Mouse (Mus musculus) neural tube, embryonic 14.5 days (tissue): ENCODE measurements around the gene Ctnnbip1. TPM values are rescaled to one million over a fixed set of nuclear protein-coding genes. Genes with fewer than 3 reads are reported as not detected.

Source experiments
- ATAC-seq: fragments of 200-750 bp; cut with Nextera tagmentation; 2 replicates; pipeline ENCODE4 v1.8.0; 2017; ENCODE audit warnings: low read depth, mild to moderate bottlenecking, moderate TSS enrichment, moderate library complexity
- H3K27ac ChIP-seq: fragments of 300-500 bp; sonication (generic); 2 replicates; pipeline ENCODE4 v1.5.1; 2014; ENCODE audit warnings: low read depth, mild to moderate bottlenecking, control low read depth, low read length, moderate library complexity, mixed read lengths
- H3K27me3 ChIP-seq: fragments of 300-500 bp; sonication (generic); 2 replicates; pipeline ENCODE4 v1.6.1; 2014; ENCODE audit warnings: low read length; ENCODE audit not compliant: control insufficient read depth, insufficient read depth
- H3K36me3 ChIP-seq: fragments of 300-500 bp; sonication (generic); 2 replicates; pipeline ENCODE4 v1.6.1; 2014; ENCODE audit warnings: low read length, mixed read lengths; ENCODE audit not compliant: control insufficient read depth, insufficient read depth
- H3K4me1 ChIP-seq: fragments of 300-500 bp; sonication (generic); 2 replicates; pipeline ENCODE4 v1.6.1; 2014; ENCODE audit warnings: low read length; ENCODE audit not compliant: control insufficient read depth, insufficient read depth
- H3K4me2 ChIP-seq: fragments of 300-500 bp; sonication (generic); 2 replicates; pipeline ENCODE4 v1.6.1; 2014; ENCODE audit warnings: mild to moderate bottlenecking, low read depth, low read length, control low read depth
- H3K4me3 ChIP-seq: fragments of 300-500 bp; sonication (generic); 2 replicates; pipeline ENCODE4 v1.5.1; 2014; ENCODE audit warnings: low read depth, low read length, control low read depth, mixed read lengths
- H3K9ac ChIP-seq: fragments of 300-500 bp; sonication (generic); replicated peaks from 2 replicates; pipeline ENCODE4 v1.6.1; 2014; ENCODE audit warnings: low read depth, mild to moderate bottlenecking, control low read depth, low read length, mixed read lengths
- H3K9me3 ChIP-seq: fragments of 300-500 bp; sonication (generic); 2 replicates; pipeline ENCODE4 v1.6.1; 2016; ENCODE audit warnings: low read length; ENCODE audit not compliant: control insufficient read depth
- WGBS: fragments of 180-500 bp; shearing (Covaris S2); extraction: QIAGEN DNeasy Blood & Tissue Kit; methylation state at CpG from one replicate; pipeline ENCODE4 v1.1.7; 2014; 5-methylcytosine and 5-hydroxymethylcytosine counted together
- polyA plus RNA-seq: library from polyadenylated mRNA; unstranded; fragments of >200 nt; fragmentation: Nextera tagmentation; extraction: Ambion mirVana; gene quantifications from 2 replicates; pipeline ENCODE4 v1.2.1, GENCODE M21; 2014

Ctnnbip1 gene
- polyA plus RNA-seq, 1 experiment from 2014 or later, result 98.0 TPM

GRCm38 (mm10) chr4:149578831-149579230 lies 60.8 kb downstream of the Ctnnbip1 start:
- Histone ChIP-seq H3K27ac (no peak overlapping the region), H3K36me3 (no peaks in the 10 kb centered on the region), H3K9ac (no peak overlapping the region), H3K4me1 (peaks cover 8% of the 10 kb centered on the region), H3K27me3 (no peaks in the 10 kb centered on the region), H3K4me3 (no peak overlapping the region), H3K9me3 (no peaks in the 10 kb centered on the region), H3K4me2 (no peak overlapping the region)
- 30% methylated on average over 7 of the region's 7 CpGs for WGBS
- ATAC-seq, result no peak

- H3K4me3 ChIP-seq, result no peak overlapping the region
- H3K9ac ChIP-seq, result no peak overlapping the region
- H3K27me3 ChIP-seq, result no peaks in the 10 kb centered on the region
- peaks cover 14% of the 10 kb centered on the region; the same call in 1 of the 2 replicates for H3K4me1 ChIP-seq
- no peaks in the 10 kb centered on the region for H3K36me3 ChIP-seq
- H3K27ac ChIP-seq, result no peak overlapping the region
- 81% methylated on average over 8 of the region's 8 CpGs for WGBS
- no peaks in the 10 kb centered on the region for H3K9me3 ChIP-seq
- peak overlapping the region; percentile 98; the same call in 1 of the 2 replicates for H3K4me2 ChIP-seq
- ATAC-seq, result no peak
These were observed 67.2 kb downstream of the Ctnnbip1 start for GRCm38 (mm10) chr4:149585236-149585635.

- H3K9ac ChIP-seq, result peak within 1 kb of the TSS; percentile 95
- peak within 1 kb of the TSS; percentile 86 for H3K4me3 ChIP-seq
- peak; percentile 83 for ATAC-seq
- H3K27me3 ChIP-seq, result no peaks in the 10 kb centered on the region
- H3K27ac ChIP-seq, result peak within 1 kb of the TSS; percentile 87
- H3K9me3 ChIP-seq, result no peaks in the 10 kb centered on the region
- under 1% methylated on average over 45 of the region's 103 CpGs for WGBS
- peak within 1 kb of the TSS; percentile 98 for H3K4me2 ChIP-seq
- no peaks in the 10 kb centered on the region for H3K36me3 ChIP-seq
- H3K4me1 ChIP-seq, result peaks cover 14% of the 10 kb centered on the region; the same call in 1 of the 2 replicates
These were observed 68.2 kb downstream of the Ctnnbip1 start, which contains the start of gene Clstn1 for GRCm38 (mm10) chr4:149586044-149586782. TSS of gene Clstn1 (plus strand) at chr4:149586468.

GRCm38 (mm10) chr4:149586783-149587595 lies 69.0 kb downstream of the Ctnnbip1 start:
- WGBS, result under 1% methylated on average over 69 of the region's 72 CpGs

GRCm38 (mm10) chr4:149587596-149588168 lies 69.6 kb downstream of the Ctnnbip1 start:
- 3% methylated on average over 24 of the region's 24 CpGs for WGBS
- H3K4me1 ChIP-seq, result peaks cover 17% of the 10 kb centered on the region; the same call in 1 of the 2 replicates
- H3K4me3 ChIP-seq, result peak overlapping the region; percentile 86
- peak overlapping the region; percentile 98 for H3K4me2 ChIP-seq
- no peaks in the 10 kb centered on the region for H3K36me3 ChIP-seq
- H3K27ac ChIP-seq, result peak overlapping the region; percentile 87; the same call in 1 of the 2 replicates
- H3K9ac ChIP-seq, result peak overlapping the region; percentile 95
- H3K27me3 ChIP-seq, result no peaks in the 10 kb centered on the region
- no peaks in the 10 kb centered on the region for H3K9me3 ChIP-seq
- ATAC-seq, result peak; percentile 39; the same call in 1 of the 2 replicates

More at GRCm38 (mm10) chr4:149586783-149587595, 69.0 kb downstream of the Ctnnbip1 start:
- H3K27ac ChIP-seq, result peak overlapping the region; percentile 87
- peak; percentile 69 for ATAC-seq
- H3K9me3 ChIP-seq, result no peaks in the 10 kb centered on the region
- H3K4me2 ChIP-seq, result peak overlapping the region; percentile 98
- H3K27me3 ChIP-seq, result no peaks in the 10 kb centered on the region
- peaks cover 15% of the 10 kb centered on the region; the same call in 1 of the 2 replicates for H3K4me1 ChIP-seq
- H3K36me3 ChIP-seq, result no peaks in the 10 kb centered on the region
- H3K4me3 ChIP-seq, result peak overlapping the region; percentile 86
- H3K9ac ChIP-seq, result peak overlapping the region; percentile 95

- no peak for ATAC-seq
- no peak overlapping the region for H3K4me2 ChIP-seq
- no peaks in the 10 kb centered on the region for H3K27me3 ChIP-seq
- peaks cover 17% of the 10 kb centered on the region; the same call in 1 of the 2 replicates for H3K4me1 ChIP-seq
- no peaks in the 10 kb centered on the region for H3K9me3 ChIP-seq
- H3K4me3 ChIP-seq, result no peak overlapping the region
- 87% methylated on average over 1 of the region's 1 CpGs for WGBS
- H3K9ac ChIP-seq, result no peak overlapping the region
- H3K36me3 ChIP-seq, result no peaks in the 10 kb centered on the region
- no peak overlapping the region for H3K27ac ChIP-seq
These were observed 72.2 kb downstream of the Ctnnbip1 start for GRCm38 (mm10) chr4:149590200-149590599.

GRCm38 (mm10) chr4:149591486-149591885 lies 73.5 kb downstream of the Ctnnbip1 start:
- H3K4me2 ChIP-seq, result no peak overlapping the region
- 89% methylated on average over 2 of the region's 2 CpGs for WGBS

GRCm38 (mm10) chr4:149594913-149595581 lies 77.0 kb downstream of the Ctnnbip1 start:
- ATAC-seq, result no peak
- H3K4me3 ChIP-seq, result no peak overlapping the region
- 80% methylated on average over 9 of the region's 9 CpGs for WGBS
- H3K4me1 ChIP-seq, result 0 out of 2 replicates have a peak, but pooled peaks cover 3% of the 10 kb centered on the region
- no peaks in the 10 kb centered on the region for H3K36me3 ChIP-seq
- H3K27ac ChIP-seq, result no peak overlapping the region
- no peak overlapping the region for H3K4me2 ChIP-seq
- H3K27me3 ChIP-seq, result no peaks in the 10 kb centered on the region
- no peaks in the 10 kb centered on the region for H3K9me3 ChIP-seq
- no peak overlapping the region for H3K9ac ChIP-seq

More at GRCm38 (mm10) chr4:149591486-149591885, 73.5 kb downstream of the Ctnnbip1 start:
- H3K36me3 ChIP-seq, result no peaks in the 10 kb centered on the region
- H3K27me3 ChIP-seq, result no peaks in the 10 kb centered on the region
- H3K9me3 ChIP-seq, result no peaks in the 10 kb centered on the region
- no peak overlapping the region for H3K4me3 ChIP-seq
- no peak overlapping the region for H3K9ac ChIP-seq
- no peak for ATAC-seq
- H3K4me1 ChIP-seq, result peaks cover 17% of the 10 kb centered on the region; the same call in 1 of the 2 replicates
- H3K27ac ChIP-seq, result no peak overlapping the region
